Mouse (Mus musculus) urinary bladder, adult 18-20 months (tissue): ENCODE measurements around the gene Shc1.

Source experiments
- DNase-seq, 2 experiments: peaks; one replicate each; pipeline ENCODE4 v3.0.0; 2022; ENCODE audit warnings: low spot score in 2 of 2, mixed read lengths in 2 of 2

Shc1 gene

GRCm38 (mm10) chr3:89390111-89390515 is 28.1 kb upstream of the Shc1 start:
- peak in 1 of 2 experiments; percentile 47 for DNase-seq

DNA sequence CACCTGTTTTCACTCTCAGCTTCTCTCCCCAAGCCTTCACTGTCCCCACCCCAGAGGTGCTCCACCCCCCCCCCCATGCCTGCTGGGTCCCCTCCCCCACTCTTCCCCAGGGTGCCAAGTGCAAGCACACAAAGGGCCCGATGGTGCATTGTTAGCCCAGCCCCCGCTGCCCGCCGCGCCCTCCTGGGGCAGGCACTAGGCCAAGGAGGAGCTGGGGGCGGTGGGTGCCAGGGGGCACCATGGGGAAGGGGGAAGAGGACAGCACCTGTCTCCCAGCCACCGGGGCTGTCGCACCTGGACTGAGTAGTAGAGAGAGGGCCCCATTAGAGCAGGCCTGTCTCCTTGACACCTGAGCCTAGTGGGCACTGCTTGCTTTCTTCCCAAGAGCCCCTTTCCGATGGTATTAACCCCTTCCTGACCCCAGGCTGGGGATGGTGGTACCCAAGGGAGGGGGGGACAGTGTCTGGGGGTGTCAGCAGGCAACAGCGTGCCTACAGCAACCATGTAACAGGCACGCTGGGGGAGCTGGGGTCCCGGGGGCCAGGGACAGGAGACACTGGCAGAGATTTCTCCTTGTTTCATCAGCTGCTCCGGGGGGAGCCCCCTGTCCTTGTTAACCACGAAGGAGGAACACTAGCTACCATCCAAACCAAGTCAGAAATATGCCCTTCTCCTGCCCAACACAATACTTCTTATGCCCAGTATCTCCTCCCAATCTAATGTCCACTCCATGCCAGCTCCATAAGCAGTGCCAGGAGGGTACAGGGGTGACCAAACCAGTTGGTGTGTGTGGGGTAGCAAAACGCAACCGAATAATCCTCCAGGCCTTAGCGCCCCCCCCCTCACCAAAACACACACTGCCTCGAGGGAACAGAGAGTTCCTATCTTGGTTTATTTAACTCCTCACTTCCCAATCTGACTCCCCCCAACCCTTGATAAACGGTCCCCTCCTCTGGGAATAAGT is 27.3 kb upstream of the Shc1 start:
- DNase-seq: no peak

DNA sequence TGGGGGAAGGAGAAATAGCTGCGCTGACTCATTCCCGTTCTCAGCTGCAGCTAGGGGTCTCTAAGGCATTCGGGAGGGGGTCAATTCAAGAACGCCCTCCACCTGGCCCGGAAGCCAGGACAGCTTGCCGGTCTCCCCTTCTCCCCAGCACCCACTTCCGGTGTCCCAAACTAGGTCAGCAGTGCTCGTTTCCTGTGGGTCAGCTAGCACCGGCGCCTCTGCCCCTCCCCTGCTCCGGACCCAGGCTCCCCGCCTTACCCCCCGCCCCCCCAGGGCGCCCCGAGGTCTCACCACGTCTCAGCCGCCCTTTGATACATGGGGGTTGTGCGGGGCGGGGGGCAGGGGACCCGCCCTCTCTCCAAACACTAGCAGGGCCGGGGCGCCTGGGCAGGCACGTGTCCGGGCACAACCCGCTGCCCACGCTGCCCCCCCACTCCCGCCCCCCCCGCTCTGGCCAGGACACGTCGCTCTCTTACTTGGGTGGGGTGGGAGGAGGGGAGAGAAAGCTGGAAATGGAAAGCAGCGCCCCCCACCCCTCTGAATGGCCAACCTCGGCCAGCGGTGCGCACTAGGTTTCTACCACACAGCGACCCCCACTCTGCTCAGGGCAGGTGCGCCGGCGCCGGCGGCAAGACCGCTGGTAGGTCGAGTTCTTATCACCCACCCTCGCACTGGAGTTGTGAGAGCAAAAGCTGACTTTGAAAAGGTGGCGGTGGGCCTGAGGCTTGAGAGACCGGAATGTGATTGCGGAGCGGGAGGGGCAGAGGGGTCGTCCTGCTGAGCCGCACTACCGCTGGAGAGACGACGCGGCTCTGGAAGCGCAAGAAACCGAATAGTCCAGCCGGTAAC is 26.4 kb upstream of the Shc1 start:
- peak; percentile 67 to 69 for DNase-seq

GRCm38 (mm10) chr3:89392871-89393311 is 25.4 kb upstream of the Shc1 start:
- peak in 1 of 2 experiments; percentile 51 for DNase-seq

GRCm38 (mm10) chr3:89393605-89394004 is 24.6 kb upstream of the Shc1 start:
- DNase-seq: peak; percentile 97 to 99

GRCm38 (mm10) chr3:89394006-89394893 is 24.0 kb upstream of the Shc1 start, which contains the start of gene Zbtb7b:
TSS of gene Zbtb7b (minus strand) at chr3:89394776.
- peak; percentile 84 to 88 for DNase-seq

DNA sequence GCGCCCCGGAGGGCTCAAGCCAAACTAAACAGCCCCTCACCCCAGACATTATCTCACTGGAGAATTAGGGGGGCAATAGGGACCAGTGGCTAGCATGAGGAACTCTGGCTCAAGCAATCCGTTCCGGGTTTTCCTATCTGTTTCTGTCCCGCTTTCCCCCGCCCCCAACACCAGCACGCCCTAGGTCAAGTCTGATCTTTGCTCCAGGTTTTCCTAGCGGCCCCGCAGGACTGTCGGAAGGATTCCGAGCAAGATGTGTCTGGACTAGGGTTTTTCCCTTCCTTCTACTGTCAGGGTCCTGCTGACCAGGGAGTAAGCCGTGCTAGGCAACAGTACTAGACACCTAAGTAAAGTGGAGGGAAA is 23.4 kb upstream of the Shc1 start:
- peak; percentile 69 to 75 for DNase-seq

DNA sequence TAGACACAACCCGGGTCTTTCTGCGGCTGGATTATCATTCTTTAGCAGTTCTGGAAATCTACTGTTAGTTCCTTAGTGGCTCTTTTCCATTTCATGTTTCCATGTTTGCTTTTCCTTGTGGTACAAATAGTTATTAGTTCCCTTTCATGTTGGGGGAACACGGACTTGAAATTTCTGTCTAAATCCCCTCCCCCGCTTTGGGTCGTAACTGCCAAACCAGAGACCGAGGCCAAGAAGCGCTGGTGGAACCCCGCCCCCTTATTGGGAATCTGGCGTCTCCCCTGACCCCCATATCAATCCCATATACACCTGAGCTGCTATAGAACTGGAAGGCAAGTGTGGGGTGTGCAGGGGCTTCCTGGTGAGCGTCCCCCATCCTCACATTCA is 22.8 kb upstream of the Shc1 start:
- no peak for DNase-seq

DNA sequence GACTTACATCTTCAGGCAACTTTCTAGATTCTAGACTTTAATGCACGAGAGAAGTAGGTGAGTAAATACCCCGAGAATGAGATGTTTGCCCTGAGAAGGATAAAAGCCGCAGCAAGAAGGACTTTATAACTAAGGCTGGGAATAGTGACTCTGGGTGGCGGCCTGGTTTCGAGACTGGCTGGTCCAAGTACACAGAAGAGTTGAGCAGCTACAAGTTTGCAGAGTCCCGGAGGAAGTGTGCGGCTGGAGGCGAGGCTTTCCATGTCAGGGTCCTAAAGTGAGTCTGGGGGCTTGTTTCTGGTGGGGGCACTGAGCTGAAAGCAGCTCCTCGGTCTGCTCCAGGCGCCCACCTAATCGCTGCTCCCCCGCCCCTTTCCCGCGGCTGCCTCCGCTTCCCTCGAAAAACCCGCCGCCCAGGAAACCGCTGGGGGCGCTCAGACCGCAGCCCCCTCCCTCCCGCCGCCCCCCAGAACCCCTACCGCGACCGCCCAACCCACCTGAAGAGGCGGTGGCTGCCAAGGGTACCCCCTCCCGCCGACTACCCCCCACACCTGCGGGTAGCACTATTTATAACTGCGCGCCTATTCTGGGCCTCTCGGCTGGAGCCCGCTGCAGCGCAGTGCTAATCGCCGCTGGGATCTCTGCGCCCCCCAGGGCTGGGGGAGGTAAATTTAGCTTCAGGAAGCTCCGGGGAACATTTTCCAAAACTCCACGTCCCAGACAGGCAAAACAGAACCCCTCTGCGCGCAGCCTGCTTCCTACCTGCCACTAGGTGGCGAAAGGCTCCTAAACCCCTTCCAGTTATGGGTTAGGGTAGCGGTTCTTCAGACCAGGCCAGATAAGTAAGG is 22.2 kb upstream of the Shc1 start:
- DNase-seq: peak in 1 of 2 experiments; percentile 64

- DNase-seq: no peak
These were observed 21.6 kb upstream of the Shc1 start for GRCm38 (mm10) chr3:89396654-89397005.

DNA sequence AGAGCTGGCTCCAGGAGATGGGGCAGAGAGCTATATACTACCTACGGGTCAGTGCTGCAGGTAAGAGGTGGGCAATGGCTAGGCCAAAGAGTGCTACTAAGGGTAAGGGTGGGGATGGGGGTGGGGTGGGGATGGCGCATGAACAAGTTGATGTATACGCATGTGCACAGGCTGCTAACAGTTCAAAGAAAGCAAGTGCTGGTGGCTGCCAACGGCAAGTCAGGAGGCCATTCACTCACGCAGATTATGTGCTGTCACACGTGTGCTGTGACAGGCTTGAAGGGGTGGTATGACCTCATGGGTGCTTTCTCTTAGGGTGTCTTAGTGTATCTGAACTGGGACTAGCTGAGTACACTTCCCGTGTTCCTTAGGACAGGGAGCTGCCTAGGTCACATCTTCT is 16.9 kb upstream of the Shc1 start:
- DNase-seq: no peak

GRCm38 (mm10) chr3:89402693-89403092 is 15.6 kb upstream of the Shc1 start, which contains the start of gene Lenep:
TSS of gene Lenep (minus strand) at chr3:89402793.
- DNase-seq: no peak

DNA sequence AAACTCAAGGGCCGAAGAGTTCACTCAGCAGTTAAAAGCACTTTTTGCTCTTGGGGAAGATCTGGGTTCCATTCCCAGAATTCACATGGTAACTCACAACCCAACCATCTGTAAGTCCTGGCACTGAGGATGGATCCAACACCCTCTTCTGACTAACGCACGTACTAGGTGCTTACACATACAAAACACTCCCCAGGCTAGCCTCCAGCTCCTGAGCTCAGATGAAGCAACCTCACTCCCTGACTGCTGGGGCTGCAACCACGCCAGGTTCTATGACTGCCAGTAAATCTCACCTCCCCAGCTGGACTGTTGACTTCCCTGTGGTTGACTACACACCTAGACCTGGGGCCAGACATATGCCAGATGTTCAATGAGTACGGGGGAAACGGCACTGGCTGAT is 11.4 kb upstream of the Shc1 start:
- no peak for DNase-seq

GRCm38 (mm10) chr3:89408448-89408847 is 9.8 kb upstream of the Shc1 start:
- DNase-seq: no peak

DNA sequence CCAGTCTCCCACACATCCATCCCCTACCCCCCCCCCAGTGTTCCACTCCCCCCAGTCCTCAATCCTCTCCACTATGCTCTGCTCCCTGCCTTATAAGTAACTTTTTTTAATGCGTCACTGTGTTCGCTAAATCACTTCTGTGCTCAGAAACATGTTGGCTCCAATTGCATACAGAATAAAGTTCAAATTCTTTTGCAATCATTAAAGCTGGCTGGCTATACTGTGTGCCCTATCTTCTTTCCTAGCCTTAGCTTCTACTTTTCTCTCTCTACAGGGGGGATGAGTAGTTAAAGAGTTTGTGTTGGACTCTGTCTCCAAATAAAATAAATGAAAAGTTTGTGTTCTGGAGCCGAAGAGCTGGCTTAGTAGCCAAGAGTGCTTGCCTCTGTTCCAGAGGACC is 8.5 kb upstream of the Shc1 start:
- DNase-seq: no peak

GRCm38 (mm10) chr3:89410864-89411263 is 7.4 kb upstream of the Shc1 start:
- no peak for DNase-seq

DNA sequence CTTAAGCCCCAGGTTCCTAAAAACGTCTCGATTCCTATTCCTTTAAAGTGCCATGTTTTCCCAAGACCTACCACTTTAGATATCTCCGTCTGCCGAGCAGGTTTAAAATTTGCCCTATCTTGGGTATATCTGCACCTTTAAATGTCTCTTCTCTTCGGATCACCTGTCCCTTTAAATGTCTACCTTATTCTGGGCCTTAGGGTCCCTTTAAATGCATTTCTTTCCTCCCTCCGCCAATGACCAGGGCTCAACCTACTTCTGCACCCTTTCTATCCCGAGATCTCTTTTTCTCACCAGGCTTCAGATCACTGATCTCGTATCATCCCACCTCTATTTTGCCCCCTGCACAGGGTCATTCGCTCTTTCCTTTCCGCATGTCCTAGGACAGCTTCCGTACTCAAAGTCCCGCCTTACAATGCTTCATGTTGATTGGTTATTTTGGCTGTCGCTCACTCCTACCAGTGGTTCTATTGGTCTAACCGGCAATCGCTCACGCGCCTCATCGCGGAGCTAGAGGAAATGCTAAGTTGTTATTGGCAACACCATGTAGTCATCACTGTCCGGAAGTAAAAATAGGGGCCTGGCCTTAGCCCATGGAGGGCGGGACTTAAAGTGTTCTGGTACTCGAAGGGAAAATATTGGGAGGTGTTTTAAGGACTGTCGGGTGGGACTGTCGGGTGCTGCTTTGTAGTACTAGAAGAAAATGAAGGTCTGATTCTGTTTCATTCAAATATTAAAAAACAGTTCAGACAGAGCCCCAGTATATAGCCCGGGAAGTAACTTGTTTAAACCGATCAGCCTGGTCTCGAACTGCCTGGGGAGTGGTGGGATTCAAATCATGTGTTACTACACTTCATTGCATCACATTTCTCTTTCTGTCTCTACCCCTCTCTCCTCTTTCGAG is 6.5 kb upstream of the Shc1 start, which contains the start of gene Flad1:
Gene Flad1, minus strand, starts transcription at position 381 of the 904 bp plus-strand sequence.
- peak; percentile 94 to 97 for DNase-seq

DNA sequence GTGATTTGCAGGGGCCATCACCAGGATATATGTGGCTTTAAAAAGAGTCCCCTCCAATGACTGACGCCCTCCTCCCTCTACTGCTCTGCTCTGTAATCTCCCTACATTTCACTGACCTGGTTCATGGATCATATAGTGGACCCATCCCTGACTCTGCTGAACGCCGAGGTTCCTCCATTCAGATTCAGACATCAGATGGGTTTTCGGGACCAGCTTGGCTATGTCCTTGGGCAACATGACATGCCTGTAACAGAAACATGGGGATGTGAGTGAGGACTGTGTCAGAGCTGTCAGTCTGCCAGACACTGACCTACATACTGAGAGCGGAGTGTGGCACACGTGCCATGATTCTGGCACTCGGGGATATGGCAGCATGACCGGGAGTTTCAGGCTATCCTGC is 2.1 kb upstream of the Shc1 start:
- no peak for DNase-seq

DNA sequence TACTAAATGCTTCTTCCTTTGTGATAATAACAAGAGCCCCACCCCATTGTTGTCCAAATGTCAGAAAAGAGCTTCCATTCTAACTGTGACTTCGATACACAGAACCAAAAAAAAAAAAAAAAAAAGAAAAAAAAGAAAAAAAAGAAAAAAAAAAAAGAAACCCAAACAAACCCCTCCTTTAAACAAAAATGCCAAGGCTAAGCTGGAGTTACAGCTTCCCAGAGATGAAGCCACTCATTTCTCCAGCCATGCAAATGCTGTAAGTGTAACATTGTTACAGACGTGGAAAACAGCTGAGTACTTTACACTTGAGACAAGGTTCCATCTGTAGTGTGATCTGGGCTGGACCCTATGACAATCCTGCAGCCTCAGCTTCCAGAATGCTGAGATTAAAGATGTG is 1.1 kb upstream of the Shc1 start:
- no peak for DNase-seq

- DNase-seq: no peak
These were observed 438 bp upstream of the Shc1 start for GRCm38 (mm10) chr3:89417840-89418169.
